Mouse (Mus musculus) thymus, postnatal 14 days (tissue): Measurements from ENCODE around the gene Pwp2.
"Not testable (repeated sequence)": the region's sequence is repeated elsewhere in the genome, so short reads cannot be mapped to it uniquely, and the experiment has no call there.

Source experiments
- DNase-seq: peaks from one replicate; pipeline ENCODE4 v3.0.0; 2021

Pwp2 gene

GRCm38 (mm10) chr10:78184531-78185380, at the start of gene Pwp2:
TSS of gene Pwp2 (minus strand) at chr10:78185149.
- DNase-seq: peak; percentile 91

- DNase-seq: no peak
These were observed 48.8 kb upstream of the Pwp2 start for GRCm38 (mm10) chr10:78233756-78234155.

- DNase-seq: no peak
These were observed 48.2 kb upstream of the Pwp2 start for GRCm38 (mm10) chr10:78233161-78233560.

GRCm38 (mm10) chr10:78232301-78232980, 47.5 kb upstream of the Pwp2 start:
- DNase-seq: peak; percentile 28

GRCm38 (mm10) chr10:78228560-78228928, 43.6 kb upstream of the Pwp2 start:
- no peak for DNase-seq

GRCm38 (mm10) chr10:78227875-78228559, 43.1 kb upstream of the Pwp2 start:
- DNase-seq: no peak

- no peak for DNase-seq
These were observed 39.2 kb upstream of the Pwp2 start for GRCm38 (mm10) chr10:78224136-78224535.

GRCm38 (mm10) chr10:78222908-78223307, 38.0 kb upstream of the Pwp2 start:
- no peak for DNase-seq

- DNase-seq: no peak
These were observed 36.4 kb upstream of the Pwp2 start for GRCm38 (mm10) chr10:78221315-78221714.

- no peak for DNase-seq
These were observed 34.6 kb upstream of the Pwp2 start for GRCm38 (mm10) chr10:78219528-78219927.

- no peak for DNase-seq
These were observed 33.6 kb upstream of the Pwp2 start for GRCm38 (mm10) chr10:78218576-78218975.

- no peak for DNase-seq
These were observed 31.6 kb upstream of the Pwp2 start for GRCm38 (mm10) chr10:78216376-78217083.

GRCm38 (mm10) chr10:78214371-78214770, 29.4 kb upstream of the Pwp2 start:
- no peak for DNase-seq

GRCm38 (mm10) chr10:78211311-78211710, 26.4 kb upstream of the Pwp2 start:
- DNase-seq: peak; percentile 42

GRCm38 (mm10) chr10:78201182-78201581, 16.2 kb upstream of the Pwp2 start:
- no peak for DNase-seq

GRCm38 (mm10) chr10:78192933-78193332, 8.0 kb upstream of the Pwp2 start:
- DNase-seq: no peak

- DNase-seq: not testable (repeated sequence)
These were observed 1.1 kb upstream of the Pwp2 start for GRCm38 (mm10) chr10:78186076-78186475.

GRCm38 (mm10) chr10:78185381-78185725, 404 bp upstream of the Pwp2 start:
- no peak for DNase-seq

GRCm38 (mm10) chr10:78183577-78183976, 1.4 kb downstream of the Pwp2 start:
- DNase-seq: no peak

- no peak for DNase-seq
These were observed 2.6 kb downstream of the Pwp2 start for GRCm38 (mm10) chr10:78182321-78182720.

- DNase-seq: no peak
These were observed 10.5 kb downstream of the Pwp2 start for GRCm38 (mm10) chr10:78174474-78174873.

- DNase-seq: no peak
These were observed 13.4 kb downstream of the Pwp2 start for GRCm38 (mm10) chr10:78171581-78171980.

- DNase-seq: no peak
These were observed 13.9 kb downstream of the Pwp2 start for GRCm38 (mm10) chr10:78171057-78171456.
